ENCODE assay signal across 27 mouse cellular contexts in the genomic region with DNA sequence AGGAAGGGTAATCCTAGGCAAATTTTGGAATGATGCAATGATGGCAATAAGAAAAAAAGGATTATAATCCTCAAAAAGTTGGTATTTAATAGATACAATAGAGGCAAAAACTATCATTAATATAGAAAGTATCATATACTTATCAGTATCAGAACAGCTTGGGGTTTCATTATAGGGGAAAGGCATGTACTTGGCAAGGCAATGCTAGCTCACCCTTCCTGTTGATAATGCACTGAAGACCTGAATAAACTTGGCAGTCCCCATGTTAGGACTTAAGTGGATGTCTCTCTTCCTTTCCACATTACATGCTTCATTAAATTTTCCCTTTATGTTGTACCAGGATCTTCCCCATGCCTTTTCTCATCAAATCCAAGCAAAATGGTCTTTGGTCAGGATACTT.
"Had no signal": no experiment of that assay in that cellular context is flagged by ENCODE, and none has a peak within 500 bp of the region (broad histone marks: within the 10 kb centered on the region; RNA-seq: fewer than 3 reads in every experiment).

No protein-coding gene starts in this region.

- H3K27me3 ChIP-seq: heart, embryonic 12.5 days; hindbrain, embryonic 12.5 days; intestine, embryonic 15.5 days; kidney, embryonic 15.5 days; limb, embryonic 12.5 days had no signal

- ATAC-seq: hindbrain, embryonic 16.5 days; inflammation-experienced regulatory T-cells, adult 6 months; intestine, embryonic 15.5 days; intestine, postnatal 0 days had no signal

- H3K36me3 ChIP-seq: heart, embryonic 10.5 days; heart, embryonic 12.5 days; hindbrain, embryonic 10.5 days; hindbrain, embryonic 12.5 days; intestine, embryonic 15.5 days; kidney, embryonic 15.5 days; limb, embryonic 10.5 days; limb, embryonic 12.5 days had no signal

- H3K27ac ChIP-seq: gastrocnemius, adult 2 months; heart, embryonic 10.5 days; hindbrain, embryonic 10.5 days; hindbrain, embryonic 12.5 days; hindbrain, embryonic 14.5 days; intestine, embryonic 15.5 days; kidney, embryonic 15.5 days; kidney, postnatal 0 days; limb, embryonic 10.5 days; limb, embryonic 12.5 days had no signal

- H3K4me1 ChIP-seq: heart, embryonic 10.5 days; heart, embryonic 12.5 days; hindbrain, embryonic 10.5 days; hindbrain, embryonic 12.5 days; intestine, embryonic 15.5 days; kidney, embryonic 15.5 days; limb, embryonic 10.5 days; limb, embryonic 12.5 days had no signal

- H3K9me3 ChIP-seq: heart, embryonic 10.5 days; heart, embryonic 12.5 days; hindbrain, embryonic 10.5 days; hindbrain, embryonic 12.5 days; intestine, embryonic 15.5 days; kidney, embryonic 15.5 days; limb, embryonic 10.5 days; limb, embryonic 12.5 days had no signal

- H3K4me2 ChIP-seq: heart, embryonic 12.5 days; hindbrain, embryonic 12.5 days; hindbrain, embryonic 14.5 days; intestine, embryonic 15.5 days; kidney, embryonic 15.5 days; limb, embryonic 12.5 days; liver, embryonic 11.5 days had no signal

- DNase-seq: gastrocnemius, adult 2 months; gastrocnemius, postnatal 10 days; gastrocnemius, postnatal 25 days; heart, adult 18-20 months; heart, postnatal 10 days; heart, postnatal 4 days; kidney, adult 18-20 months; kidney, adult 9 months; kidney, postnatal 14 days; kidney, postnatal 36 days; layer of hippocampus, adult 9-11 months; layer of hippocampus, postnatal 36 days; liver had no signal

- H3K4me3 ChIP-seq: gastrocnemius, adult 2 months; heart, embryonic 10.5 days; heart, embryonic 12.5 days; hindbrain, embryonic 10.5 days; hindbrain, embryonic 12.5 days; intestine, embryonic 15.5 days; kidney, embryonic 15.5 days; limb, embryonic 10.5 days; limb, embryonic 12.5 days had no signal

- H3K9ac ChIP-seq: heart, embryonic 12.5 days; hindbrain, embryonic 12.5 days; hindbrain, embryonic 14.5 days; intestine, embryonic 15.5 days; kidney, embryonic 15.5 days; limb, embryonic 12.5 days had no signal
